Mouse (Mus musculus): ENCODE measurements around the gene Wdpcp.

- TF ChIP-seq POLR2A (IDR thresholded peaks at IDR 0.05; ENCODE audit: insufficient read depth, low read depth, low read length) (no peak), CTCF (IDR thresholded peaks at IDR 0.05; ENCODE audit: insufficient read depth, low read depth, low read length) (no peak)
These were observed 292.0 kb downstream of the Wdpcp start for GRCm38 (mm10) chr11:21864000-21864399.

Measured in olfactory bulb, adult 2 months (tissue).